ENCODE assay signal across 23 mouse cellular contexts in genomic region chr13:20787952-20788351, GRCm38 (mm10). TPM values are rescaled to one million over a fixed set of nuclear protein-coding genes. Genes with fewer than 3 reads are reported as not detected.
DNase-seq lines count a peak whose midpoint lies in the region; ATAC-seq and TF ChIP-seq lines count a peak whose summit lies in the region.
"Had no signal": no experiment of that assay in that cellular context is flagged by ENCODE, and none has a peak within 500 bp of the region (broad histone marks: within the 10 kb centered on the region; RNA-seq: fewer than 3 reads in every experiment).

No protein-coding gene starts in this region.

- H3K27ac ChIP-seq in liver, adult 2 months (replicated peaks; ENCODE audit: insufficient read depth, low read depth, low read length), result no peak overlapping the region
- H3K27ac ChIP-seq: embryonic facial prominence, embryonic 13.5 days; forebrain, embryonic 12.5 days; heart, embryonic 10.5 days; hindbrain, embryonic 10.5 days; hindbrain, embryonic 15.5 days had no signal

- TF ChIP-seq CTCF in liver, adult 2 months (IDR thresholded peaks at IDR 0.05; ENCODE audit: low read depth, low read length), result no peak

- TF ChIP-seq POLR2A in liver, adult 2 months (IDR thresholded peaks at IDR 0.05; ENCODE audit: extremely low read depth, insufficient read depth, low read length), result no peak

- H3K9ac ChIP-seq in liver, adult 2 months (ENCODE audit: low read depth, low read length), result no peak overlapping the region
- H3K9ac ChIP-seq: embryonic facial prominence, embryonic 13.5 days; forebrain, embryonic 12.5 days; hindbrain, embryonic 15.5 days had no signal

- WGBS in liver, adult 2 months, result 85% methylated on average over 4 of the region's 4 CpGs

- no peaks in the 10 kb centered on the region for H3K79me2 ChIP-seq in liver, adult 2 months (ENCODE audit: control insufficient read depth, insufficient read depth, low read length)

- no peak overlapping the region for H3K4me3 ChIP-seq in liver, adult 2 months (ENCODE audit: insufficient read depth, low read depth, low read length)
- H3K4me3 ChIP-seq: embryonic facial prominence, embryonic 13.5 days; forebrain, embryonic 12.5 days; heart, embryonic 10.5 days; hindbrain, embryonic 10.5 days; hindbrain, embryonic 15.5 days had no signal

- no peaks in the 10 kb centered on the region for H3K27me3 ChIP-seq in liver, adult 2 months (ENCODE audit: control insufficient read depth, insufficient read depth, low read length)
- H3K27me3 ChIP-seq: embryonic facial prominence, embryonic 13.5 days; forebrain, embryonic 12.5 days; hindbrain, embryonic 15.5 days had no signal

- H3K4me1 ChIP-seq in liver, adult 2 months (ENCODE audit: control insufficient read depth, insufficient read depth, low read length), result no peaks in the 10 kb centered on the region
- H3K4me1 ChIP-seq: embryonic facial prominence, embryonic 13.5 days; forebrain, embryonic 12.5 days; heart, embryonic 10.5 days; hindbrain, embryonic 15.5 days had no signal

- DNase-seq in liver, adult 2 months (ENCODE audit: extremely low read depth, low read depth, low spot score), result peak; percentile 35
- DNase-seq in liver (no peak), 416B (ENCODE audit: low read depth) (peak; percentile 38)
- DNase-seq in right cerebral cortex, postnatal 14 days, result no peak
- no peak for DNase-seq in thymus, postnatal 0 days (ENCODE audit: low spot score)
- DNase-seq in right cerebral cortex, adult 2 months (ENCODE audit: low spot score in 2 of 2), result no peak
- DNase-seq: adrenal gland, adult 8-10 months; adrenal gland, postnatal 36 days; cerebellum, adult 11-12 months; cerebellum, adult 9-10 months; cerebellum, postnatal 25 days; gastrocnemius, postnatal 25 days; heart, adult 11 months; heart, postnatal 10 days had no signal

- no peaks in the 10 kb centered on the region for H3K36me3 ChIP-seq in liver, adult 2 months (ENCODE audit: control insufficient read depth, insufficient read depth, low read length)
- H3K36me3 ChIP-seq: embryonic facial prominence, embryonic 13.5 days; forebrain, embryonic 12.5 days; heart, embryonic 10.5 days; hindbrain, embryonic 10.5 days; hindbrain, embryonic 15.5 days had no signal

- peak; percentile 45; the same call in 1 of the 2 replicates for ATAC-seq in common myeloid progenitor, adult 5-6 weeks (replicated peaks; ENCODE audit: low read depth, poor library complexity, severe bottlenecking)
- ATAC-seq in megakaryocyte, adult 5-6 weeks (ENCODE audit: poor library complexity, severe bottlenecking), result peak; percentile 74
- ATAC-seq: forebrain, embryonic 16.5 days; inflammation-experienced regulatory T-cells, adult 6 months had no signal

RNA-seq across cellular contexts. Expression of gene Aoah, which starts 6.0 kb away (rescaled TPM):
- total RNA-seq in liver, adult 2 months (2014; rRNA removed), result 1.1 and 1.3 TPM in 2 replicates
- polyA plus RNA-seq in liver, adult 2 months (2012; rRNA removed), result 0.55 and 1.1 TPM in 2 replicates
- 1.3 and 2.3 TPM in 2 replicates for total RNA-seq in common myeloid progenitor, adult 5-6 weeks (2017)
- total RNA-seq in megakaryocyte, adult 5-6 weeks (2015), result 84.8 and 102 TPM in 2 replicates
- total RNA-seq in megakaryocyte, adult 5-6 weeks (2017), result 47.9 and 48.1 TPM in 2 replicates
- 0.84 and 1.4 TPM in 2 replicates for polyA plus RNA-seq in thymus, postnatal 0 days (2015; fragmentation: Nextera tagmentation; extraction: Ambion mirVana)
- polyA plus RNA-seq: inflammation-experienced regulatory T-cells, adult 6 months had no signal

Comparison
In these comparisons a context has a peak if more than half of its experiments do, and no peak if none do; other contexts are left out.
1. DNase-seq: peak in liver, adult 2 months (single experiment) and 416B (single experiment); none in liver (single experiment), right cerebral cortex, postnatal 14 days (single experiment), thymus, postnatal 0 days (single experiment) and right cerebral cortex, adult 2 months (0 of 2).
2. RNA of gene Aoah, which starts 6.0 kb away (total RNA-seq): 47.9 to 102 TPM in megakaryocyte, adult 5-6 weeks; 1.3 to 2.3 TPM in common myeloid progenitor, adult 5-6 weeks and 1.1 to 1.3 TPM in liver, adult 2 months; every median in the first group is over 10 times any median in the second.